Mouse (Mus musculus): Measurements from ENCODE around the gene Ssu72. TPM values are rescaled to one million over a fixed set of nuclear protein-coding genes. Genes with fewer than 3 reads are reported as not detected.
A peak's percentile ranks its signal among the peaks of the same experiment; 100 is the strongest.
"Not testable (repeated sequence)": the region's sequence is repeated elsewhere in the genome, so short reads cannot be mapped to it uniquely, and the experiment has no call there.

Gene Ssu72
- polyA plus RNA-seq, 1 experiment from 2014 or later: 171 TPM

DNA sequence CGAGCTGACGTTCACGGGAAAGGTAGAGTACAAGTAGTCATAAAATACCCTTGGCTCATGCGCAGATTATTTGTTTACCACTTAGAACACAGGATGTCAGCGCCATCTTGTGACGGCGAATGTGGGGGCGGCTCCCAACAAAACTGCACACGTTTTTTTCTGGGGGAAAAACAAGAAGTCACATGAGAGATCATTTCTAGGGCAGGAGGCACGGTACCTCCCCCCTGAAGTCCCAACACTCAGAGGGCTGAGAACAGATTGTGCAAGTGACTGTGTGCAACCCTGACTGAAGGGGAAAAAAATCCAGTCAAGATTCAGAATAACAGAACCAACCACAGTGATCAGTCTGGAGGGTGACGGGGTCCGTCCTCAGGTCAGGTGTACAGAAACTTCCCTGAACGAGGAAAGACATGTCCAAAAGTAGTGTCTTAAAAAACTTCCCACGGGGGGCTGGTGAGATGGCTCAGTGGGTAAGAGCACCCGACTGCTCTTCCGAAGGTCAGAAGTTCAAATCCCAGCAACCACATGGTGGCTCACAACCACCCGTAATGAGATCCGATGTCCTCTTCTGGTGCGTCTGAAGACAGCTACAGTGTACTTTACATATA lies 20.8 kb upstream of the Ssu72 start:
- not testable (repeated sequence) for H3K36me3 ChIP-seq; ATAC-seq (ENCODE audit: low FRiP score); H3K27ac ChIP-seq (replicated peaks); H3K4me1 ChIP-seq; H3K4me3 ChIP-seq (replicated peaks); H3K9ac ChIP-seq (replicated peaks); H3K9me3 ChIP-seq (replicated peaks); H3K27me3 ChIP-seq (replicated peaks); H3K4me2 ChIP-seq
- 92% methylated on average over 16 of the region's 19 CpGs for WGBS

DNA sequence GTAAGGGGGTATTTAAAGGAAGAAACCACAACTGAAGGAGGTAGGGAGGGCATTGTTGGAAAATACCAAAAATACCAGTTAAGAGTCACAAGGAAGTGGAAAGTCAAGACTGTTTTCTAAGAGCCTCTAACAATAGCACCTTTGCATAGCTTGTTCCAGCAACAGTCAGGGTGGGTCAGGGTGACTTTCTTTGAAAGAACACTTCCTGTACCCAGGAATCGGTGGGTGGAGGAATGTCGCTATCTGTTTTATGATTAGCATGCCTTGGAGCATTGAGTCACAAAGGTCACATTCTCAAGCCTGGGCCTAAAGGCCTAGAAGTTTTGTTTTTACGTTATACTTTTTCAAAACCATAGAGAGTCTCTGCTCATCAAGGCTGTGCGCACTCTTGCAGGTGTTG lies 16.8 kb upstream of the Ssu72 start:
- 87% methylated on average over 4 of the region's 4 CpGs for WGBS
- H3K27me3 ChIP-seq (replicated peaks); H3K27ac ChIP-seq (replicated peaks); H3K36me3 ChIP-seq; H3K4me2 ChIP-seq; H3K4me1 ChIP-seq; H3K9me3 ChIP-seq (replicated peaks); H3K9ac ChIP-seq (replicated peaks); ATAC-seq (ENCODE audit: low FRiP score); H3K4me3 ChIP-seq (replicated peaks): not testable (repeated sequence)

DNA sequence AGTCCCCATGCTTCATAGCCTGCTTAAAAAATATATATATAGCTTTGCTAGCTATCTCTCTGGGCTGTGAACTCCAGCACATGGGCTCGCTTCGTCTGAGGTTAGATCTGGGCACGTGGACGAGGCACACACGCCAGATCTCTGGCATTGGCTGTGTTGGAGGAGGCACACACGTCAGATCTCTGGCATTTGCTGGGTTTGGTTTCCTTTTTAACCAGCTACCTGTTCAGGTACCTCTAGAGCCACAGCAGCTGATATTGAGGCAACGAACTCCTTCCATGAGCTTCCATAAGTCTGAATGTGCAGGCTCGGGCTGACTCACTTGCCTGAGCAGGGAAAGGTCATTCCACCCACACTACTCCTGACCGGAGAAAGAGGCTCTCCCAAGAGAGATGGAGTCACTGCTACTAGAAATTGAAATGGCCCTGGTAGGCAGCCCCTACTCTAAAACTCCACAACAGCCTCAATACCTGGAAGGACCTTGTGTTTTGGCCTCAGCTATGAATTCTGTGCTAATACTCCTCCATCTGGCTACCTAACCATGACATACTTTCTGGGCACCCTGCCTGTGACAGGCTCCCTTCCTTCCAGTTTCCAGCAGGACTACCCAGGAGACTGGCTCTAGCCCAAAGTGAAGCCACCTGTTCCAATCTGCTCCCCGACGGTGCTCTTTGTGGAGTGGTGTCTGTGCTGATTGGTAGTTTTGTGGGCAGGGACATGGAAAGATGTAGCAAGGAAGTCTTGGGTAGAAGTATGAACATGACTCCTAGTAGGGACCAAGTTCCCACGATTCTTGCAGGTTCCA lies 13.8 kb upstream of the Ssu72 start:
- H3K27me3 ChIP-seq (replicated peaks): 0 out of 2 replicates have a peak, but pooled peaks cover 2% of the 10 kb centered on the region
- H3K4me2 ChIP-seq: no peak overlapping the region
- WGBS: 86% methylated on average over 12 of the region's 12 CpGs
- ATAC-seq (ENCODE audit: low FRiP score): no peak
- peaks cover 12% of the 10 kb centered on the region for H3K4me1 ChIP-seq
- no peak overlapping the region for H3K9ac ChIP-seq (replicated peaks)
- no peaks in the 10 kb centered on the region for H3K9me3 ChIP-seq (replicated peaks)
- no peaks in the 10 kb centered on the region for H3K36me3 ChIP-seq
- H3K4me3 ChIP-seq (replicated peaks): no peak overlapping the region
- no peak overlapping the region for H3K27ac ChIP-seq (replicated peaks)

DNA sequence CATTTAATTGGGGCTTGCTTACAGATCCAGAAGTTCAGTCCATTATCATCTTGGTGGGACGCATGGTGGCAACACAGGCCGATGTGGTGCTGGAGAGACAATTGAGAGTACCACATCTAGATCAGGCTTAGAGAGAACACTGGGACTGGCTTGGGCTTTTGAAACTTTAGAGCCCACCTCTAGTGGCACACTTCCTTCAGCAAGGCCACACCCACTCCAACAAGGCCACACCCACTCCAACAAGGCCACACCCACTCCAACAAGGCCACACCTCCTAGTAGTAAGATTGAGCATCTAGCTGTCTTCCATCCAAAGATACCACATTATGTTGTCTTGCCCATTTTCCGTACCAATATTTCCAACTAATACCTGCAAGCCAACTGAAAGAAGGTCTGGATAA lies 12.2 kb upstream of the Ssu72 start:
- ATAC-seq (ENCODE audit: low FRiP score): no peak
- Histone ChIP-seq H3K9me3 (replicated peaks) (no peaks in the 10 kb centered on the region), H3K4me1 (peaks cover 28% of the 10 kb centered on the region), H3K4me3 (replicated peaks) (no peak overlapping the region), H3K4me2 (no peak overlapping the region), H3K9ac (replicated peaks) (no peak overlapping the region), H3K36me3 (no peaks in the 10 kb centered on the region), H3K27me3 (replicated peaks) (no peaks in the 10 kb centered on the region), H3K27ac (replicated peaks) (no peak overlapping the region)
- WGBS: 95% methylated on average over 3 of the region's 3 CpGs

DNA sequence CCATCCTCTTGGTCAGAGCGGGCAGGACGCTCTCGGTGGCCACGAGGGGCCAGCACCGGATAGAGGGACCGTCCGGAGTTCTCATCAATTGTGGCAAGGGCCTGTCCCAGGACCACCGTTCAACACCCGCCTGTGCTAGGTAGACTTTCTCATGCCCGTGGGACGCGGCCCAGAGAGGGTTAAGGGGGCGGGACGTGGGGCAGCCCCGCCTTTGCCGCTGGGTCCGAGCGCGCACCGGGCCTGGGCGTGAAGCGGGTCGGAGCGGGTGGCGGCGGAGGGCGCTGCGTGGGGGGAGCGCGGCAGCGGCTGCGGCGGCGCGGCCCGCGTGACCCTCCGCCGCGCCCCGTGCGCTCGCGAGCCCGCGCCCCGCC lies 10.5 kb upstream of the Ssu72 start, which contains the start of gene Fndc10:
Gene Fndc10, plus strand, starts transcription at position 232 of the 371 bp plus-strand sequence.
- Histone ChIP-seq H3K4me2 (peak within 1 kb of the TSS; percentile 85), H3K4me1 (peaks cover 28% of the 10 kb centered on the region), H3K9me3 (replicated peaks) (no peaks in the 10 kb centered on the region), H3K27ac (replicated peaks) (peak within 1 kb of the TSS; percentile 97), H3K27me3 (replicated peaks) (no peaks in the 10 kb centered on the region), H3K36me3 (no peaks in the 10 kb centered on the region), H3K4me3 (replicated peaks) (peak within 1 kb of the TSS; percentile 61), H3K9ac (replicated peaks) (peak within 1 kb of the TSS; percentile 87)
- ATAC-seq (ENCODE audit: low FRiP score): peak; percentile 91
- WGBS: under 1% methylated on average over 36 of the region's 47 CpGs

DNA sequence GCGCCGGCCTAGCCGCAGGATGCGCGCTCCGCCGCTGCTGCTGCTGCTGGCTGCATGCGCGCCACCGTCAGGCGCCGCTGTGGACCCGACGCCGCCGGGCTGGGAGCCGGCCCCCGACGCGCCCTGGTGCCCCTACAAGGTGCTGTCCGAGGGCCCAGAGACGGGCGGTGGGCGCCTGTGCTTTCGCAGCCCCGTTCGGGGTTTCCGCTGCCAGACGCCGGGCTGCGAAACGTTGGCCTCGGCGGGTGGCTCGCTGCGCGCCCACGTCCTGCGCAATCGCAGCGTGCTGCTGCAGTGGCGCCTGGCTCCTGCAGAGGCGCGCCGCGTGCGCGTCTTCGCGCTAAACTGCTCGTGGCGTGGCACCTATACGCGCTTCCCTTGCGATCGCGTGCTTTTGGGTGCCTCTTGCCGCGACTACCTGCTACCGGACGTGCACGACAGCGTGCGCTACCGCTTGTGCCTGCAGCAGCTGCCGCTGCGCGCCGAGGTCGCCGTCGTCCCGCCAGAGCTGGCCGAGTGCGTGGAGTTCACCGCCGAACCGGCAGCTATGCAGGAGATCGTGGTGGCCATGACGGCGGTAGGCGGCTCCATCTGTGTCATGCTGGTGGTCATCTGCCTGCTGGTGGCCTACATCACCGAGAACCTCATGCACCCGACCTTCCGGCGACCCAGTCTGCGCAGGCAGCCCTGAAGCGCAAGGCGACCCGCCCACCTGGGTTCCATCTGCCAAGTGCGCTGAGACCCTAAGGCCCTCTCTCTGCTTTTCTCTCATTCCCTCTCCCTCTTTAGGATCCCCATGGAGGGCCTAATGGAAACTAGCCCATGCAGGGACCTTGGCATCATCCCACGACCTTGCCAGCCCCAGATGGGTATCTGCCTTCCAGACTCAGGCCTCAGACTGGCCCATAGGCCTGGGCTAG lies 9.9 kb upstream of the Ssu72 start:
- H3K36me3 ChIP-seq: no peaks in the 10 kb centered on the region
- peak overlapping the region; percentile 85 for H3K4me2 ChIP-seq
- WGBS: under 1% methylated on average over 81 of the region's 92 CpGs
- peaks cover 28% of the 10 kb centered on the region for H3K4me1 ChIP-seq
- peak overlapping the region; percentile 87 for H3K9ac ChIP-seq (replicated peaks)
- H3K9me3 ChIP-seq (replicated peaks): no peaks in the 10 kb centered on the region
- peak overlapping the region; percentile 97 for H3K27ac ChIP-seq (replicated peaks)
- ATAC-seq (ENCODE audit: low FRiP score): peak; percentile 91
- H3K4me3 ChIP-seq (replicated peaks): peak overlapping the region; percentile 61
- no peaks in the 10 kb centered on the region for H3K27me3 ChIP-seq (replicated peaks)

DNA sequence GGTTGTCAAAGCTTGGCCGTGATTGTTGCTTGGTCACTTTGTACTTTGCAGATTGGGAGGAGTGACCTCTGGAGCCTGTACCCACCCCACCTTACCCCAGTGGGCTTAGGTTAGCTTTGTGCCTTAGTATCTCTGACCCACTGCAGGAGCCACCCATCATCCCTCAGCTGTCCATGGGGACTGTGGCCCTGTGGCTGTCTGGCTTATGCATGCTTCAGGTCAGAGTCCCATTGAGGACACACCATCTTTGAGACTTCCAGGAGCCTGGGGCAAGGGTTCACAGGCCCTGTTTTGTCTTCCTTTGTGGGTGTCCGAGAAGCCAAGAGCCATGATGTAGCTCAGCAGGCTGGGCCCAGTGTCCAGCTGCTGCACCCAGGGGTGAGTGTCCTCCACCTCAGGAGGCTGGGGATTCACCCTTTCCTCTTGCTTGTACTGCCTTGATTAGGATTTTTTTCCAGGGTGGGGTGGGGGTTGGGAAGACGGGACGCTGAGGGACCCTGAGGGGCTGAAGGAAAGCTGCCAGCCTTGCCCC lies 9.0 kb upstream of the Ssu72 start:
- Histone ChIP-seq H3K9ac (replicated peaks) (peak overlapping the region; percentile 87), H3K36me3 (no peaks in the 10 kb centered on the region), H3K9me3 (replicated peaks) (no peaks in the 10 kb centered on the region), H3K27ac (replicated peaks) (peak overlapping the region; percentile 97), H3K4me2 (peak overlapping the region; percentile 85), H3K4me3 (replicated peaks) (peak overlapping the region; percentile 61), H3K4me1 (peaks cover 28% of the 10 kb centered on the region), H3K27me3 (replicated peaks) (no peaks in the 10 kb centered on the region)
- ATAC-seq (ENCODE audit: low FRiP score): no peak
- WGBS: 80% methylated on average over 4 of the region's 4 CpGs

DNA sequence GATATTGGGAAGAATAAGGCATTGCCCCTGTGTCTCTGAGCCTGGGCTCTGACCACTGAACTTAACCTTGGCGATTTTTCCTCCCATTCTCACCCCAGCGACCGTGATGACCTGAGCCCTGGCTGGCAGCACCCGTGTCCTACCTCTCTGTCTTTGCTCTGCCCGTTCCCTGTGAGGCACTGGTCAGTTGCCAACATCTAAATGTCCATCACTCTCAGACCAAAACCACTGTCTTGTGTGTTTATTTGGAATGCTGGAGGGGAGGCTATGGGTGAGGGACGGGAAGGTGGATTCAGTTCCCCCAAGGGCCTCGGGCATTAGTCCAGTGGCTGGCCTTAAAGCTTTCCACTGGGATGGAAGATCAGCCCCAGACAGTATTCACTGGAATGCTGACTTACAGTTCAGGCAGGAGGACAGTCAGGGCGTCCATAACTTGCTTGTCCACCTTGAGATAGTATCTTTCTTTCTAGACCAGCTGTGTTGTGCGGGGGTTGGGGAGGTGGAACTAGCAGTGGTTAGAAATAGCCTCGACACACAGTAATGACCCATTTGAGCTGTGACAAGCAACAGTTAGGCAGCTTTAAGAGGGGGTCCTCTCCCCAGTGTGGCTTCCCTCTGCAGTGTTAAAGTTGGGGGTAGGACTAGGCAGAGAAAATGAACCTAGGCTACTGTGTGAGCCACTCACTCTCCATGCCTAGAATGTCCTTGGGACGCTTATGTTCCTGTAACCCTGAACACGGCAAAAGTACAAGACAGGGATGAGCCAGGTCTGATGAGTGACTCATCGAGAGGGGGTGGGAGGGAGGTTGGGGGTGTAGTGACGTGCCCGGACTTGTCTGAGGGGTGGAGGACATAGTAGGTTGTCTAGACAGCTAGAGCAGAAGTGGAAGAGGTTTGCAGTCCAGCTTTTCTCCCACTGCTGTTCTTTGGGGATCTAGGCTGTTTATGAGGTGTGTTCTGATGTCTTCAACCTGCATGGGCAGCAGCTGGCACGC lies 8.0 kb upstream of the Ssu72 start:
- 75% methylated on average over 16 of the region's 16 CpGs for WGBS
- H3K27ac ChIP-seq (replicated peaks): no peak overlapping the region
- H3K4me1 ChIP-seq: peaks cover 28% of the 10 kb centered on the region
- peak overlapping the region; percentile 85 for H3K4me2 ChIP-seq
- peak overlapping the region; percentile 61 for H3K4me3 ChIP-seq (replicated peaks)
- no peaks in the 10 kb centered on the region for H3K9me3 ChIP-seq (replicated peaks)
- no peaks in the 10 kb centered on the region for H3K36me3 ChIP-seq
- peak overlapping the region; percentile 87 for H3K9ac ChIP-seq (replicated peaks)
- no peak for ATAC-seq (ENCODE audit: low FRiP score)
- no peaks in the 10 kb centered on the region for H3K27me3 ChIP-seq (replicated peaks)

DNA sequence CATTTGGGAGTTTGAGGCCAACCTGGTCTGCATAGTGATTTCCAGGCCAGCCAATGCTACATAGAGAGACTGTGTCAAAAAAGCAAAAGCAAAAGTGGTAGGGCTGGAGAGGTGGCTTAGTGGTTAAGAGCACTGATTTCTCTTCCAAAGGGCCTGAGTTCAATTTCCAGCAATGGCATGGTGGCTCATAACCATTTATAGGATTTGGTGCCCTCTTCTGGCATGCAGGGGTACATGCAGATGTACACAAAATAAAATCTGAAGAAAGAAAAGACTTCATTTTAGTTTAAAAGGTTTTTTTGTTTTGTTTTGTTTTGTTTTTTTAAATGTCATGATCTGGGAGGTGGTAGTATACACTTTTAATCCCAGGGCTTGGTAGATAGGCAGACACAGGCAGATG lies 4.2 kb upstream of the Ssu72 start:
- H3K27ac ChIP-seq (replicated peaks): no peak overlapping the region

DNA sequence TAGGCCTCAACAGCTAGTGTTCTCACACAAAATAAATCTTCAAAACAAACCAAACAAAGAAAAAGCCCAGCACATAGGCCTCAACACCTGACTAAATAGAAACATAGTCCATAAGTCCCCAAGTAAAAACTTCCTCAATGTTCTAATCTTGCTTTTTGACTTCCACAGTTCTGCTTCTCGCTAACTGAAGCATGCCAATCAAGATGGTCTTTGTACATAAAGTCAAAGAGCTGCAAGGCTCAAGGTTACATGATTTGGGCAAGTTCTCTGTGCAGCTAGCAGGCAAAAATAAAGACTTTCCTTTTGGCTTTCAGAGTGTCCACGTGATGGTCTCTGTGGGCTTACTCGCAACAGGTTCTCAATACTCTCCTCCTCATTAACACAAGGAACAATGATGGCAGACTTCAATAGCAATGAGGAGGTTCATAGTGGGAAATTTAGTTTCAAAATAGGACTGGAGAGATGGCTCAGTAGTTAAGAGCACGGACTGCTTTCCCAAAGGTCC lies 1.1 kb upstream of the Ssu72 start:
- H3K4me2 ChIP-seq: no peak overlapping the region
- ATAC-seq (ENCODE audit: low FRiP score): no peak
- WGBS: 94% methylated on average over 4 of the region's 4 CpGs

More for the DNA sequence above, 4.2 kb upstream of the Ssu72 start:
- no peak for ATAC-seq (ENCODE audit: low FRiP score)
- Histone ChIP-seq H3K4me1 (peaks cover 24% of the 10 kb centered on the region), H3K27me3 (replicated peaks) (no peaks in the 10 kb centered on the region), H3K9me3 (replicated peaks) (no peaks in the 10 kb centered on the region), H3K36me3 (no peaks in the 10 kb centered on the region), H3K4me2 (no peak overlapping the region), H3K4me3 (replicated peaks) (no peak overlapping the region), H3K9ac (replicated peaks) (no peak overlapping the region)

More for the DNA sequence above, 1.1 kb upstream of the Ssu72 start:
- H3K4me1 ChIP-seq: peaks cover 24% of the 10 kb centered on the region
- H3K27ac ChIP-seq (replicated peaks): no peak overlapping the region
- no peaks in the 10 kb centered on the region for H3K27me3 ChIP-seq (replicated peaks)
- H3K9ac ChIP-seq (replicated peaks): no peak overlapping the region
- H3K36me3 ChIP-seq: no peaks in the 10 kb centered on the region
- no peaks in the 10 kb centered on the region for H3K9me3 ChIP-seq (replicated peaks)
- no peak overlapping the region for H3K4me3 ChIP-seq (replicated peaks)
